Mouse (Mus musculus) heart, postnatal 0 days (tissue): ENCODE measurements around the gene Krt32. TPM values are rescaled to one million over a fixed set of nuclear protein-coding genes. Genes with fewer than 3 reads are reported as not detected.

Experiments used
- ATAC-seq: fragments of 200-750 bp; cut with Nextera tagmentation; 2 replicates; pipeline ENCODE4 v1.8.0; 2017; ENCODE audit warnings: low read depth, moderate number of reproducible peaks, moderate library complexity; ENCODE audit not compliant: insufficient read depth
- DNase-seq: peaks from one replicate; pipeline ENCODE4 v3.0.0-alpha.2; 2016; ENCODE audit warnings: low spot score
- H3K27ac ChIP-seq: fragments of 300-500 bp; sonication (generic); 2 replicates; pipeline ENCODE4 v1.5.1; 2014; ENCODE audit warnings: low read depth, mild to moderate bottlenecking
- H3K27me3 ChIP-seq: fragments of 300-500 bp; sonication (generic); 2 replicates; pipeline ENCODE4 v1.6.1; 2014; ENCODE audit warnings: low read length, mixed read lengths; ENCODE audit not compliant: control insufficient read depth, insufficient read depth
- H3K36me3 ChIP-seq: fragments of 300-500 bp; sonication (generic); replicated peaks from 2 replicates; pipeline ENCODE4 v1.6.1; 2014; ENCODE audit warnings: low read length, mixed read lengths; ENCODE audit not compliant: control insufficient read depth, insufficient read depth
- H3K4me1 ChIP-seq: fragments of 300-500 bp; sonication (generic); 2 replicates; pipeline ENCODE4 v1.6.1; 2014; ENCODE audit warnings: antibody characterized with exemption; ENCODE audit not compliant: control insufficient read depth, insufficient read depth
- H3K4me2 ChIP-seq: fragments of 300-500 bp; sonication (generic); 2 replicates; pipeline ENCODE4 v1.6.1; 2014; ENCODE audit warnings: low read depth, mild to moderate bottlenecking, low read length, moderate library complexity
- H3K4me3 ChIP-seq: fragments of 300-500 bp; sonication (generic); 2 replicates; pipeline ENCODE4 v1.5.1; 2014; ENCODE audit warnings: low read depth, low read length
- H3K9ac ChIP-seq: fragments of 300-500 bp; sonication (generic); replicated peaks from 2 replicates; pipeline ENCODE4 v1.6.1; 2014; ENCODE audit warnings: low read depth, low read length, mixed read lengths
- H3K9me3 ChIP-seq: fragments of 300-500 bp; sonication (generic); replicated peaks from 2 replicates; pipeline ENCODE4 v1.6.1; 2016; ENCODE audit warnings: low read length; ENCODE audit not compliant: control insufficient read depth
- CTCF ChIP-seq: IDR thresholded peaks from 2 replicates; pipeline ENCODE4 v1.5.1; 2016; ENCODE audit warnings: antibody characterized with exemption, control low read depth, low read depth
- EP300 ChIP-seq: IDR thresholded peaks from 2 replicates; pipeline ENCODE4 v1.6.1; 2016; ENCODE audit warnings: antibody characterized with exemption, low read depth
- WGBS: fragments of 180-500 bp; shearing (Covaris S2); extraction: QIAGEN DNeasy Blood & Tissue Kit; methylation state at CpG from one replicate; pipeline ENCODE4 v1.1.7; 2014; 5-methylcytosine and 5-hydroxymethylcytosine counted together
- polyA plus RNA-seq: library from polyadenylated mRNA; unstranded; fragments of >200 nt; fragmentation: Nextera tagmentation; extraction: Ambion mirVana; gene quantifications from 2 replicates; pipeline ENCODE4 v1.2.1, GENCODE M21; 2015
- total RNA-seq: library from RNA; depleted of rRNA; stranded (reverse); fragments of >200 nt; gene quantifications from 2 replicates; pipeline ENCODE4 v1.2.3, GENCODE M21; 2014; ENCODE audit warnings: low replicate concordance

The Krt32 gene
- total and polyA plus RNA-seq, 2 experiments from 2014 or later: not detected

DNA sequence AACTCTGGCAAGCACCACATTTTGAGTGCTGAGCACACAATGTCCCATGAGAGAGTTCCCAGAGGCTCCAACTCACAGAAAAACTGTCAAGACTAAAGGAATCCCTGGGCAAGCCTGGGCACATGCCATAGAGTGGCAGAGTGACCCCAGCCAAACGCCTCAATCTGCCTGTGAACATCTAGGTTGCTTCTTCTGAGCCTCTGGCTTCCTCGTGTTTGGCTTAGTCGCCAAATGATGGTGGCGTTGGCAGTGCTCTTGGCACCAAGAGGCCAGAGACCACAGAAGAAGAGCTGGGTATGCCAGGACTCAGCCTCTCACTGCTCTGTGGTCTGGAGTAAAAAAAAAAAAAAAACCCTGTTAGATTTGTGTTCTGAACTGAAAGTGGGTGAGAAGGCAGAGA, 12.4 kb upstream of the Krt32 start:
- DNase-seq: no peak

DNA sequence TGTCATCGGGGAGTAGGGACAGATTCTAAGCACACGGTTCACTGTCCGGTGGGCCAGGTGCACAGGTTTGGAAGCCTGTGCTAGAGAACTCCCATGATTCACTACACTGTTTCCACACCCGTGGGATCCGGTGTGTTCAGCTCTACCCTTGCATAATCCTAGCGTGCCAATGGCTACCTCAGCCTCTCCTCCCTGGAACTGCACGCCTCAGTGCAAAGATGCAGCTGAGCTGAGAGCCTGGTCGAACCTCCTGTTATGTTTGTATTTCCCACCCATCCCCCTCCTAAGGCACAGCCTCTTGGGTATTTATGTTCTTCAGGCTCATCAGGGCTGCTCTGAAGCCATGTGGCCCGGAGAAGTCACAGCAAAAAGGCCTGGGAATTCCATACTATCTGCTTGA, 9.8 kb upstream of the Krt32 start:
- H3K27me3 ChIP-seq: no peaks in the 10 kb centered on the region
- no peak for ATAC-seq
- H3K27ac ChIP-seq: no peak overlapping the region
- H3K9me3 ChIP-seq: no peaks in the 10 kb centered on the region
- TF ChIP-seq CTCF (no peak), EP300 (no peak)
- no peaks in the 10 kb centered on the region for H3K4me1 ChIP-seq
- H3K9ac ChIP-seq: no peak overlapping the region
- 66% methylated on average over 9 of the region's 9 CpGs for WGBS
- H3K4me3 ChIP-seq: no peak overlapping the region
- H3K36me3 ChIP-seq: no peaks in the 10 kb centered on the region
- no peak for DNase-seq
- no peak overlapping the region for H3K4me2 ChIP-seq

More for the DNA sequence above, 12.4 kb upstream of the Krt32 start:
- H3K4me2 ChIP-seq: no peak overlapping the region
- ATAC-seq: no peak
- no peaks in the 10 kb centered on the region for H3K36me3 ChIP-seq
- no peaks in the 10 kb centered on the region for H3K27me3 ChIP-seq
- no peak overlapping the region for H3K27ac ChIP-seq
- 76% methylated on average over 4 of the region's 4 CpGs for WGBS
- H3K9me3 ChIP-seq: no peaks in the 10 kb centered on the region
- H3K9ac ChIP-seq: no peak overlapping the region
- no peak overlapping the region for H3K4me3 ChIP-seq
- TF ChIP-seq CTCF: no peak
- no peak for TF ChIP-seq EP300
- H3K4me1 ChIP-seq: no peaks in the 10 kb centered on the region

DNA sequence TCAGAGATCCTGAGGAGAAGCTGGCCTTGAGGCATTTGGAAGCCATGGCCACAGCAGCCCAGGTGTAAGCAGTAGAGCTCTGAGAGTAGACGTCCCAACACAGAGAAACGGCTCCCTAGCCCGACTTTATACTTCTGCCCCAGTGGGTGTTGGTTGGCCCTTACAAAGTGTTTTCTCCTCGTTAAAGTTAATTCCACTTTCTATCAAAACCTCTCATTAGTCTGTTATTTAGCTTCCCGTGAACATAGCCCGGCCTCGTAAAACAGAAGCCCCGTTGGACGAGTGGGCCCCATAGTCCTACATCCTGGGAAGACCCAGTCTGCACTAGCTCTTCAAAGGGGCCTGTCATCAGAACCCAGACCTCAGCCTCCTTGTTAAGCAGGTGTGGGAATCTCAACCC, 8.1 kb upstream of the Krt32 start, which contains the start of gene Krt35:
Gene Krt35, minus strand, starts transcription at position 101 of the 400 bp plus-strand sequence.
- H3K4me3 ChIP-seq: no peak within 1 kb of the TSS
- no peaks in the 10 kb centered on the region for H3K27me3 ChIP-seq
- H3K9me3 ChIP-seq: no peaks in the 10 kb centered on the region
- H3K36me3 ChIP-seq: no peaks in the 10 kb centered on the region
- H3K27ac ChIP-seq: no peak within 1 kb of the TSS
- TF ChIP-seq EP300 (no peak), CTCF (no peak)
- ATAC-seq (no peak), DNase-seq (no peak)
- no peak within 1 kb of the TSS for H3K4me2 ChIP-seq
- H3K4me1 ChIP-seq: no peaks in the 10 kb centered on the region
- WGBS: 81% methylated on average over 9 of the region's 9 CpGs
- H3K9ac ChIP-seq: no peak within 1 kb of the TSS

DNA sequence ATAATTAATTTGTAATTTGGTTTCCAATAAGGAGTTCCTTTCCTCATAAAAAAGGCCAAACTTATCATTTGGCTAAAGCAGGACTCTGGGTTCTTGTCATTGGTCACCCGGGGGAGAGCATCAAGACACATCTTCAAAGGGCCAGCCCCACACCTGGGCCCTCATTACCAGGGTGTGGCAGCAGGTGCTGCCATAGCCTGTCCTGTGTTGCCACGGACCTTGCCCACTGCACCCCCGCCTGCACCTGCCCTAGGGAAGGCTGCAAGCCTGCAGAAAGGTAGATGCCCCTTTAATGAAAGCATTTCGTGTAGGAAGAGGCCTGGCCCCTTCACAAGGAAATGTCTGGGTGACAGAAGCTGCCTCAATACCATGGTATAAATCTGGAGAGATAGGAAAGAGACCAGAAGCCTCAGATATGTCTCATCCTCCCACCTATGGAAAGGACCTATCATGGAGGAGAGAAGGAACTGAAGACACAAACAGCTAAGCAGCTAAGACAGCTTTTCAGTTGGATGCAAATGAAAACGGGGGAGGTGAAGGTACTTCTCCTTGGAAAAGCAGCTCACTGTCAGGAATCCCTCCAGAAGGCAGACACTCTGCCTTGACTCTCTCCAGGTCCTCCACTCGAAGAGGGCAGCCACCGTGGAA, 476 bp upstream of the Krt32 start:
- H3K4me2 ChIP-seq: no peak overlapping the region
- DNase-seq (no peak), ATAC-seq (no peak)
- H3K27ac ChIP-seq: no peak overlapping the region
- no peaks in the 10 kb centered on the region for H3K4me1 ChIP-seq
- WGBS: 54% methylated on average over 7 of the region's 7 CpGs
- no peak overlapping the region for H3K9ac ChIP-seq
- H3K4me3 ChIP-seq: no peak overlapping the region
- TF ChIP-seq CTCF: no peak
- no peak for TF ChIP-seq EP300
- no peaks in the 10 kb centered on the region for H3K9me3 ChIP-seq
- no peaks in the 10 kb centered on the region for H3K27me3 ChIP-seq
- no peaks in the 10 kb centered on the region for H3K36me3 ChIP-seq

DNA sequence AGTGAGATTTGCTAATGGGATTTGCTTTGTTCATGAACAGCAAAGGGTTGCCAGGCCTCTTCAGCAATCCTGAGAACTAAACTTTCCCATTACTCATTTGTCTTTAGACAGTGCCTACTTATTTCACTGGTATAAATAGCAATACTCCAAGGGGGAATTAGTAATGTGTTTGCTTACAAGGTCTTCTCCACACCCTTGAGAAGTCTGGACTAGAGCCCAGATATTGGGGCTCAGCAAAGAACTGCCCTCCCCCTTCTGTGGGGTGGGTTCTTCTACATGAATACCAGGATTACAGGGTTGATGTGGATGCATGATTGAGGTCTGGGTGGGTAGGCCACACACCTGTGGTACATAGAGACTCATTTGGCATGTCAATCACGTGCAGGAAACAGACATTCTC, 14.2 kb downstream of the Krt32 start:
- H3K27me3 ChIP-seq: no peaks in the 10 kb centered on the region
- 48% methylated on average over 1 of the region's 1 CpGs for WGBS

More for the DNA sequence above, 14.2 kb downstream of the Krt32 start:
- no peaks in the 10 kb centered on the region for H3K9me3 ChIP-seq
- no peak overlapping the region for H3K27ac ChIP-seq
- ATAC-seq (no peak), DNase-seq (no peak)
- TF ChIP-seq CTCF (no peak), EP300 (no peak)
- no peak overlapping the region for H3K9ac ChIP-seq
- H3K4me2 ChIP-seq: no peak overlapping the region
- H3K4me3 ChIP-seq: no peak overlapping the region
- no peaks in the 10 kb centered on the region for H3K36me3 ChIP-seq
- no peaks in the 10 kb centered on the region for H3K4me1 ChIP-seq
